Mouse (Mus musculus) spleen, adult 18-20 months (tissue): ENCODE data around the gene St6galnac1.

Experiments used
- DNase-seq, 2 experiments: peaks; one replicate each; pipeline ENCODE4 v3.0.0; 2022; ENCODE audit warnings: mixed read lengths in 2 of 2

The St6galnac1 gene

GRCm38 (mm10) chr11:116725031-116725948, 50.0 kb downstream of the St6galnac1 start:
- DNase-seq = no peak

GRCm38 (mm10) chr11:116723064-116723463, 52.2 kb downstream of the St6galnac1 start:
- DNase-seq = no peak

- DNase-seq = no peak
Measured at GRCm38 (mm10) chr11:116721548-116722271, 53.6 kb downstream of the St6galnac1 start.

GRCm38 (mm10) chr11:116720319-116720865, 54.9 kb downstream of the St6galnac1 start:
- no peak for DNase-seq
